Mouse (Mus musculus) left cerebral cortex, postnatal 36 days (tissue): ENCODE measurements around the gene Aldoart1. TPM values are rescaled to one million over a fixed set of nuclear protein-coding genes. Genes with fewer than 3 reads are reported as not detected.

Experiments
- DNase-seq, 2 experiments: peaks; one replicate each; pipeline ENCODE4 v3.0.0; 2021 to 2022; ENCODE audit warnings: low spot score in 2 of 2, mixed read lengths in 1 of 2
- intact Hi-C: fragments of 180-260 bp; cut with DNase I; formaldehyde crosslinking; loops from one replicate; pipeline ENCODE4 v1.15.1; 2025
- total RNA-seq, 2 experiments: library from RNA; stranded (reverse); gene quantifications; 2 replicates each; pipeline ENCODE4 v1.2.3; 2021

Gene Aldoart1
- total RNA-seq: under 1 TPM in 1 of 2 experiments, not detected in 1; 0.15 TPM

DNA sequence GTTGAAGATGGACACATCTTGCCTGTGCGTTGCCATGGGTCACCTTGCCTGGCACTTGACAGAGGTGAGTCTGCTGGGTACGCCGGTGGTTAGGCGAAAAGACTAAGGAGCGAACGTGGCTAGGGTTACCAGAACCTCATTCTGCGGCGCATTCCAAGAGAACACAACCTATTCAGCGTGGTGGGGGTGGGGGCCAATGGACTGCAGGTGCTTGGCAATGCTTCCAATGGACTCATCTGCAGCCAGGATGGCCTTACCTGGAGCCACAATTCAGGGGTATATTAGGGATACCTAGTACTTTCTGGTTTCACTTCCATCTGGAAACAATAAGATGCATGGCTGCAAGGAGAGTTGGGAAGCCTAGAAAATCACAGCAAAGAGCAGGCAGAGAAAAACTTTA lies at the start of gene Aldoart1:
Gene Aldoart1, minus strand, starts transcription at position 101 of the 400 bp plus-strand sequence.
- no peak for DNase-seq
- intact Hi-C loops: no loop called here

DNA sequence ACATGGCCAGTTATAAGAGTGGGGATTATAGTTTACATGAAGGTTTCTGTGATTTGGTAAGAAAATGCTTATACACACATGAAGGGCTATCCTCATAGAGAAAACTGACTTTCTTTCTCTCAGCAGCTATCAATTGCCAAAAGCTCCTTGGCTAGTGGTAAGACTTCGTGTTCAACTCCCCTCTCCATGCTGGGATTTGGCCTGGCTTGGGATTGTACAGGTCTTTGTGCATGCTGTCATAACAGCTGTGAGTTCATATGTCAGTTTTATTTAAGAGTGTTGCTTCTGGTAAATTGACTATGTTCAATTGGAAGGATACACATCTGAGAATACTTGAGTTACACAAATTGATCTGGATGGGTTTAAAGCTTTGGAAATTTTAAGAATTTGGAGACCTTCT lies 49.1 kb upstream of the Aldoart1 start:
- intact Hi-C loops: no loop called here
- DNase-seq: no peak

DNA sequence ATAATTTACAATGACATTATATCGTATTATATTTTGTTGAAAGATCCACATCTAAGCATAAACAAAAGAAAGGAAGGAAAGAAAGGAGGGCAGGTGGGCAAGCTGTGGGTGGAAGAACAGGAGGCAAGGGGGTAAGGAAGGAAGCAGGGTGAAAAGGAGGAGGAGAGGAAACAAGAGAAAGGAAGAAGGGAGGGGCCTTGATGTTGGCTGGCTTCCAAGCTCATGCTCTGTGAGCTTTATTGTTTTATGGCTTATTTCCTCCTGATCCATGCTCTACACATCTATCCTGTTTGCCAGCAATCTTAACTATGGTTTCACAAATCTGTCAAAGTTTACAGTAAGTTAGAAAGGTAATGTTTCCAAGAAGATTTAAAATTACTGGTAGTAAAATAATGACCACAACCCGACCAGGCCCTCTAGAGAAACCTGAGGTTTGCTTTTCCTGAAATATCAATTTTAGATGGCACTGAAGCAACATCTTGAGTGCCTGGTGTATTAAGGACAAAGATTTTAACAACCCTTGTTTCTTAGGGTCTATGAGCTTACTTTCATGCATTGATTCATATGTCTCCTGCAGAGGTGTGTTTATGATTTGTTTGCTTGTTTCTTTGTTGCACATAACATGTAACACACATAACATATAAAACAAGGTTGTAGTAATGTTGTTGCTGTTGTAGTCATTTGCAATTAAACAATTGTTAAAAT lies 13.1 kb upstream of the Aldoart1 start:
- intact Hi-C loops: no loop called here
- no peak for DNase-seq

DNA sequence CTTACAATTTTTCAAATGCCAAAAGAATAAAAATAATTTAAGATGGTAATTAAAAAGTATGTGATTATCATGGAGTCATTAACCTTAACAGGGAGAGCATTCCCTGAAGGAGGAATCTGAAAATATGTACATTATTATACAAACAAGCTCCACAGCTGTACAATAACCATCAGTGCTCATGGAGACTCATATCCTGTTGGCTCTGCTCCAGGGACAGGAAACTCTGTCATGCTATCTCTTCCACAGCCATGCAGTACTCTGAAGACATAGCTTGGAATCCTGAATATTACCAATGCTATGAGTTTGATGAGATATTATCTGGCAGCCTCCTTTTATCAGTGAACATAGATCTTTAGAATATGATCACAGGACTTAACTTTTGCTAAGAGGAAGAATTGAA lies 8.2 kb downstream of the Aldoart1 start:
- no peak for DNase-seq
- intact Hi-C loops: no loop called here

DNA sequence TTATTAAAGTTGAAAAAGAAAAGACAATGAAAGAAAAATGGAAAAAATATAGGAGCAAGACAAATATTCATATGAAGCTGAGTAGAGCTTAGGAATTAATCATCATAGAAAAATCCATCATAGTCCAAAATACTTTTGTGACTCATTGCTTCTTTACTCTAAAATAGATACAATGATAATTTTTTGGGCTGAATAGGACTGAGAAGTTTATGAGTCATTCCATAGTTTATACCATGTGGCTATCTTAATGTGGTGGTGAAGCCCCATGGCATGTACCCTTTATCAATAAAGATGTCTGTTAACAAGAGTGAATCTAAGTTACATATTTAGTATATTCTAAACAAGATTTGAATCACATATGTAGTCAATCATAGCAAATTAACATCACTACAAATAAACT lies 9.4 kb downstream of the Aldoart1 start:
- intact Hi-C loops: no loop called here
- no peak for DNase-seq

DNA sequence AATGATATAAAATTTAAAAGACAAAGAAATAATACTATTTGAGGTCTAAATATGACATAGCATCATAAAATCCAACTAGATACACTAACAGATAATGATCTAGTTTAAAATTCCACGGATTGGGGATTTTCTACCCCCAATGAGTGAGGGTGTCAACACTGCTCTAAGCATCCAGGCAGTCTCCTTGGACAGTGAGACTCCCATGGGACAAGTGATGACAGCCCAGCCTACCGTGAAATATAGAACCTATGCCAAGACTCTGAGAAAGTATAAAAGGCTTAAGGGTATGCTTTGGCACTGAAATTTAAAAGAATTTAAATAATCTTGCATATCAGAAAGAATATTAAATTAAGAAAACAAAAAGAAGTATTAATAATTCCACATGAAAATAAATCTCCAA lies 16.0 kb downstream of the Aldoart1 start:
- intact Hi-C loops: no loop called here
- no peak for DNase-seq

DNA sequence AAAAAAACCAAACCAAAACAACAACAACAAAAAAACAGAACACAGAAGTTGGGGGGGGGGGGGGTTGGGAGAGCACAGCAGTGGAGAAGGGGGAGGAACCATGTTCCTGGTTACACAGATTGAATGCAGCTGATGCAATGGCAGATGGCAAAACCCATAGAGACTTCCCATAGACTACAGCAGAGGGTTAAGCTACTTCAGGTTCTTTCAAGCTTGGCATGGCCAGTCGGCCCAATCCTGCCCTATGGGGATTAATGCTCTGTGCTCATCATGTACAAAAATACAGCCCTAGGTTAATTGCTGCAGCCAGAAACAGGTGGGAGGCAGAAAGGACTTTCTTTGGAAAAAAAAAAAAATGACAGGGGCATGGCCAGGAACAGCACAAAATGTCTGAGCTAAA lies 17.0 kb downstream of the Aldoart1 start:
- no peak for DNase-seq
- intact Hi-C loops: no loop called here

DNA sequence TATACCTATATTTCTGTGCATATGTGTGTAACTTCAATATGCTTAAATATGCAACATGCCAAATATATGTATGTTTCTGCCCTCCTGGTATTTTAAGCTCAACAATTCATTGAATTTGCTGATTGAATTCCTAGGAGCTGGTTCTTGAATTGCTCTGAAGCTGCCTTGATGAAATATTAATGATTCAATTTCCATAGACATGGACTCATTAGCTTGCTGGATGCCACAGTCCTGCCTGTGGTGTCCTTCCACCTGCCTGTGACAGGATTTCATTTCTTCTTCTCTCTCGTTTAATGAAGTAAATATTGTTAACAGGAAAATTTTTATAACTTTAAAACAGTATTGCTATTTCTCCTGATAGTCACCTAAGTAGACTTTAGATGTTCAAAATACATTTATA lies 51.6 kb downstream of the Aldoart1 start:
- DNase-seq: no peak
- intact Hi-C loops: no loop called here
